In the genomic region with DNA sequence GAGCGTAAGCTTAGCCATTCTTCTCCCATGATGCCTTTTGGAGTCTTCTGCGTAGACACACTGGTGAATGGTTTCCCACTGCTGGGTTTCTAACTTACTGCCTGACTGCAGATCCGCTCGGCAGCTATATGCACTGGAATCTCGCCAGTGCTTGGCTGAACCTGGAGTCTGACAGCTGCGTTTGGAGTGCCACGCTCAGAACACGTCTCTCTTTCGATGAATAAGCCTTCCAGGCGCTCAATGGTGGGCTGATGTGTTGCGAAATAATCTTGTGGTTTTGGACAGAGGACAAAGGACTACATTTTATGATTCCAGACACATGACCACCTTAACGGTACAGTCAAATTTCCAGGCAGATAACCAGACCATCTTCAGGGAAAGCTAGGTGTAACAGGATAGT, we compare ENCODE assay signal across 13 mouse cellular contexts. TPM values are rescaled to one million over a fixed set of nuclear protein-coding genes. Genes with fewer than 3 reads are reported as not detected.
A peak's percentile ranks its signal among the peaks of the same experiment; 100 is the strongest.
DNase-seq lines count a peak whose midpoint lies in the region; ATAC-seq and TF ChIP-seq lines count a peak whose summit lies in the region.
"Had no signal": no experiment of that assay in that cellular context is flagged by ENCODE, and none has a peak within 500 bp of the region (broad histone marks: within the 10 kb centered on the region; RNA-seq: fewer than 3 reads in every experiment).

No protein-coding gene starts in this region.

- no peaks in the 10 kb centered on the region for H3K36me3 ChIP-seq in lung, embryonic 15.5 days
- H3K36me3 ChIP-seq: neural tube, embryonic 15.5 days had no signal

- peak; percentile 53 for ATAC-seq in lung, embryonic 15.5 days (ENCODE audit: borderline replicate concordance, extremely low read depth, low FRiP score, low TSS enrichment)
- ATAC-seq: intestine, postnatal 0 days had no signal

- 32% methylated on average over 12 of the region's 12 CpGs for WGBS in lung, embryonic 15.5 days

- H3K4me2 ChIP-seq in lung, embryonic 15.5 days: peak overlapping the region; percentile 29; the same call in 1 of the 2 replicates
- H3K4me2 ChIP-seq: neural tube, embryonic 15.5 days had no signal

- H3K4me1 ChIP-seq in lung, embryonic 15.5 days: peaks cover 7% of the 10 kb centered on the region; the same call in 1 of the 2 replicates
- H3K4me1 ChIP-seq: neural tube, embryonic 15.5 days had no signal

- no peak overlapping the region for H3K27ac ChIP-seq in gastrocnemius, adult 2 months
- no peak overlapping the region for H3K27ac ChIP-seq in lung, embryonic 15.5 days
- H3K27ac ChIP-seq: neural tube, embryonic 15.5 days had no signal

- TF ChIP-seq CTCF in gastrocnemius, adult 2 months (IDR thresholded peaks at IDR 0.05): no peak

- intact Hi-C loops in gastrocnemius, adult 2 months (cut with DNase I): no loop called here

- peaks cover 4% of the 10 kb centered on the region; the same call in 1 of the 2 replicates for H3K27me3 ChIP-seq in lung, embryonic 15.5 days
- H3K27me3 ChIP-seq: neural tube, embryonic 15.5 days had no signal

- H3K4me3 ChIP-seq in gastrocnemius, adult 2 months: no peak overlapping the region
- H3K4me3 ChIP-seq in lung, embryonic 15.5 days: no peak overlapping the region
- H3K4me3 ChIP-seq: neural tube, embryonic 15.5 days had no signal

- H3K9ac ChIP-seq in lung, embryonic 15.5 days: no peak overlapping the region
- H3K9ac ChIP-seq: neural tube, embryonic 15.5 days had no signal

- no peaks in the 10 kb centered on the region for H3K9me3 ChIP-seq in lung, embryonic 15.5 days
- H3K9me3 ChIP-seq: neural tube, embryonic 15.5 days had no signal

- DNase-seq in gastrocnemius, adult 2 months: peak; percentile 21
- no peak for DNase-seq in gastrocnemius, adult 18-20 months (ENCODE audit: low spot score)
- DNase-seq in lung, postnatal 10 days: no peak
- DNase-seq in frontal cortex, adult 2 months (ENCODE audit: extremely low spot score in 1 of 2, low spot score in 1 of 2): peak; percentile 19 to 59
- peak; percentile 75 to 78 for DNase-seq in right cerebral cortex, postnatal 10 days (ENCODE audit: low spot score in 2 of 2)
- DNase-seq in MN1 (ENCODE audit: low spot score): no peak
- no peak for DNase-seq in T-cell, adult 2 months (ENCODE audit: low spot score)
- DNase-seq: adrenal gland, adult 8-10 months had no signal

RNA-seq across cellular contexts. Expression of a gene that starts 30.1 kb away (rescaled TPM):
- total RNA-seq in gastrocnemius, adult 2 months (2021): 1 to 10 TPM in 1 of 2 experiments, under 1 TPM in 1; 0.61 to 1.9 TPM
- total RNA-seq in gastrocnemius, adult 18-20 months (2021): 1 to 10 TPM; 1.3 to 1.4 TPM
- polyA plus RNA-seq in lung, embryonic 15.5 days (2015; fragmentation: Nextera tagmentation; extraction: Ambion mirVana): 6.1 and 6.7 TPM in 2 replicates
- polyA plus RNA-seq in frontal cortex, adult 2 months (2012; rRNA removed): 1.6 and 1.8 TPM in 2 replicates

RNA-seq across cellular contexts. Expression of a gene that starts 37.1 kb away (rescaled TPM):
- total RNA-seq in gastrocnemius, adult 2 months (2021): not detected
- not detected for total RNA-seq in gastrocnemius, adult 18-20 months (2021)
- not detected in 2 replicates for polyA plus RNA-seq in lung, embryonic 15.5 days (2015; fragmentation: Nextera tagmentation; extraction: Ambion mirVana)
- 0.15 and 0.24 TPM in 2 replicates for polyA plus RNA-seq in frontal cortex, adult 2 months (2012; rRNA removed)
- total RNA-seq: megakaryocyte progenitor cell, adult 5-6 weeks had no signal
- polyA plus RNA-seq: intestine, postnatal 0 days; limb, embryonic 11.5 days; neural tube, embryonic 15.5 days had no signal

RNA-seq across cellular contexts. Expression of a gene that starts 53.4 kb away (rescaled TPM):
- total RNA-seq in gastrocnemius, adult 2 months (2021): under 1 TPM; 0.25 to 0.38 TPM
- total RNA-seq in gastrocnemius, adult 18-20 months (2021): under 1 TPM; 0.11 to 0.40 TPM
- 1.2 and 1.9 TPM in 2 replicates for polyA plus RNA-seq in lung, embryonic 15.5 days (2015; fragmentation: Nextera tagmentation; extraction: Ambion mirVana)
- polyA plus RNA-seq in frontal cortex, adult 2 months (2012; rRNA removed): 0.44 and 0.56 TPM in 2 replicates
- total RNA-seq: megakaryocyte progenitor cell, adult 5-6 weeks had no signal

Comparison
In these comparisons a context has a peak if more than half of its experiments do, and no peak if none do; other contexts are left out.
1. DNase-seq: peak in gastrocnemius, adult 2 months (single experiment), frontal cortex, adult 2 months (2 of 2) and right cerebral cortex, postnatal 10 days (2 of 2); none in gastrocnemius, adult 18-20 months (single experiment), lung, postnatal 10 days (single experiment), MN1 (single experiment) and T-cell, adult 2 months (single experiment).